Mouse (Mus musculus) cerebellum, postnatal 14 days (tissue): ENCODE measurements around the gene Gabrb1.
A peak's percentile ranks its signal among the peaks of the same experiment; 100 is the strongest.

Source experiments
- DNase-seq, 2 experiments: peaks; one replicate each; pipeline ENCODE4 v3.0.0; 2021; ENCODE audit warnings: mixed read lengths in 2 of 2

Gabrb1 gene

GRCm38 (mm10) chr5:71830342-71830741, 172.4 kb downstream of the Gabrb1 start:
- no peak for DNase-seq

GRCm38 (mm10) chr5:71842241-71842640, 184.3 kb downstream of the Gabrb1 start:
- no peak for DNase-seq

DNA sequence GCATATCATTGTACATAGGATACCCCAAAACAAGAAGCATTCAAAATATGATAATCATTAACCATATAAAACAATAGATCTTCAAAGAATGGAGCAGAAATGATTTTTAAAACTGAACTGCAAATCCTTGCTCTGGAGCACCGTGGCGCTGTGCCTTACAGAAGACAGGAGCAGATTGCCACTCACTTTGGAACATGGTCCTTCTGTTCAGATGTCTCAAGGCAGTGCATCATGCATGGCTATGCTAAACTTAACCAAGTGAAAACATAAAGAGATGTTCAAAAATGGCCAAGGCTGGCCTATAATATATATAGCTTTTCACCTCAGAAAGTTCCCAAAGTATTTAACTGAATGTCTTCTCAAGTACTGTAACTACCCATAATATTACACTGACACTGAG, 240.3 kb downstream of the Gabrb1 start:
- no peak for DNase-seq

DNA sequence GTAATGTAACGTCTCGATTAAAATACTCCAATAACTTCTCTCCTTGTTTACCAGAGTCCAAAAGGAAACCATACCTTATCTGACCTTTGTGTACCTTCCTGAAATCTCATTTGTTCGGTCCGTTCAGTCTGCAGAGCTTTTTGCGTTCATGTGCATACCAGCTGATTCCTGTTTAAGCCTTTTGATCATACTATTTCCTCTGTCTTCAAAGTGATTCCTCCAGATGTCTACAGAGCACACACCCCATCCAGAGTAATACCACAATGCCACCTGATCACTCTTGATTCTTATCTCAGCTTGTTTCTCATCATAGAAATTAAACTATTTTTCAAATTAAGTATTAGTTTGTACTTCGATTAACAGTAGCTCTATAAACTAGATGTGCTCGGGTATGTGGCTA, 245.5 kb downstream of the Gabrb1 start:
- DNase-seq: no peak

GRCm38 (mm10) chr5:71914028-71914427, 256.1 kb downstream of the Gabrb1 start:
- DNase-seq: no peak

DNA sequence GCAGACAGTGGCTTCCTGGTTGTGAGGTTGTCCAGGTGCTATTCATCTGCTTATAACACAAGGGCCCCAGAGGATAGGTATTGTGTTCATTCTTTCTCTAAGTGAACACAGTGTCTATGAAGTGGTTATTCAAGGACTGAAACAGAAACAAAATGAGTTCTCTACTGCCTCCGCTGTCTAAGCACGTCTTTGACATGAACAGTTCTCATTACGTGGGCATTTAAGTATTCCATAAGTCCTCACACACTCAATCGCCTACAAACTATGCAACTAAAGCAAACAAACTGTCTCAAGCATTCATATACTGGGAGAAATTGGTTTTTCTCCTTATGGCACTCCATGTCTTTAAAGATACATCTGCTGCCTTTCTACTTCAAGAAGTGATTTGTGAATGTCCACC, 257.8 kb downstream of the Gabrb1 start:
- DNase-seq: no peak

DNA sequence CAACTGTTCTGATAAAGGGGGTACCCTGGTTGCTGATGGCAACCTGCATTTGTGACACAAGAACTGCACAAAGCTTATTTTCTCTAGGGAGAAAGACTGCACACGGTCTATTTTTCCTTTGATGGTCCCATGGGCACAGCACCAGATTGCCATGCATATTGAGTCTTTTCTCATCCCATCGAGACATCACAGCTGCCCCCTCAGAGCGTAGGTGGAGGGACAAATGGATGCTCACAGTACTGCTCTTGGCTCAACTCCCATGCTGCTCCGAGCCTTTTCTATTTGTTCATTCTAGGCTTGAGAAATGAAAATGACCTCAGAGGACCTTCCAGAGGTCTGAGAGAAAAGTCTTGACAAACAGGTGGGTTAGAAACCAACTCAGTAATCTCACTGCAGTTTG, 259.3 kb downstream of the Gabrb1 start:
- peak in 1 of 2 experiments; percentile 9 for DNase-seq

DNA sequence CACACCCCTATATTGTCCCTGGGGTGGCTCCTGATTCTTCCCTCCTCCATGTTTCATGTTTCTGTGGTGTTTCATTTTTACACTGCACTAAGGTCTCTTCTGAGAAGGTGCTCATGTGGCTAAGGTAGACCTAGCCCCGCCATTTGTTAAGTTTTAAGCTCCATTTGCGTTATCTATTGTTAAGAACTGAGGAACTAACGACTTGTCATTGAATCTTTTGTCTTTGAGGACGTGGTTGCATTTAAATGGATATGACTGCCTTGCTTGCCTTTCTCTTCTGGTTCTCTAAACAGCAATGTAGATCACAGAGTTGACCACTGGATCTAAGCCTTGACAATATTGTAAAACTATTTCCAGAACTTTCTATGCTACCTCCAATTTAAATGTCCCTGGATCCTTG, 265.7 kb downstream of the Gabrb1 start:
- DNase-seq: no peak

GRCm38 (mm10) chr5:71926336-71926735, 268.4 kb downstream of the Gabrb1 start:
- no peak for DNase-seq

GRCm38 (mm10) chr5:71930036-71930435, 272.1 kb downstream of the Gabrb1 start:
- no peak for DNase-seq

- peak in 1 of 2 experiments; percentile 29 for DNase-seq
These were observed 293.5 kb downstream of the Gabrb1 start for GRCm38 (mm10) chr5:71951398-71951797.

GRCm38 (mm10) chr5:71955070-71955685, 297.3 kb downstream of the Gabrb1 start:
- peak; percentile 16 to 18 for DNase-seq

GRCm38 (mm10) chr5:71964876-71965432, 307.0 kb downstream of the Gabrb1 start:
- DNase-seq: no peak

- DNase-seq: peak in 1 of 2 experiments; percentile 19
These were observed 307.6 kb downstream of the Gabrb1 start for GRCm38 (mm10) chr5:71965529-71965928.

- no peak for DNase-seq
These were observed 312.4 kb downstream of the Gabrb1 start for GRCm38 (mm10) chr5:71970140-71970800.

- DNase-seq: peak in 1 of 2 experiments; percentile 21
These were observed 314.9 kb downstream of the Gabrb1 start for GRCm38 (mm10) chr5:71972831-71973230.

DNA sequence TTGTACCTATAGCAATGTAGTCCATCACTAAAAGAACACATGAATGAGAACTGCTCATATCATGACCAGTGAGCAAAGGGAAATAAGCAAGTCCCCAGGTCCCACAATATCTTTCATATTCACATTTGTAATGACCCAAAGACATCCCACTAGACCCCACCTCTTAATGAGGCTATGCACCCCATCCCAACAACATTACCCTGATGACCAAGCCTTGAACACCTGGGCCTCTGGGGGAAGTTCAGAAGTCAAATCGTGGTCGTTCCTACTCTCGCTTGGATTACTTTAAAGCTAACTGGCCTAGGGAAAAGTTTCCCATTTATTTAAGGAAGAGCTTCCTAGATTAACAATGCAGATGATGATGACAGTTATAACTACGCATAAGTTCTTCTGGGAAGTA, 318.2 kb downstream of the Gabrb1 start:
- DNase-seq: no peak

DNA sequence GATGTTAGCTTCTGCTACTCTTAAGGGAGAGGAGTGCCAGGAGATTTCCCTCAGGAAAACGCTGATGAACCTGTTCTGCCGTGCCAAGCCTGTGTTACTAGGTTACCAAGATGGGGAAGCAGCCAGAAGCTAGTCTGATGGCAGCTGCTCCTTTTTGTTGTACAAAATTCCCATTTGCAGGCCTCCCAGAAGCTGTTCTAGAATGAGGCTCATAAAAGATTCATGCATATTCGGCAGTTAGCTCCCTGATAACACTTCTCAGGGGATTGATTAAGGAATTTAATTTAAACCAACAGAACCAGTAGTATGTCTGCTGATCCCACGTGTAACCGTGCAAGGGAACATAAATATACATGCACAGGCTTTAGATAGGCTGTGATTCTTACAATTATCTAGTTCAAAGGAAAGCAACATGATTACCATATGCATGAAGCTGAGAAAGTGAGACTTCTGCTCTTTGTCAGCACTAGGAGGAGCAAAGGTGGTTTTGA, 318.7 kb downstream of the Gabrb1 start:
- DNase-seq: peak; percentile 80 to 83

DNA sequence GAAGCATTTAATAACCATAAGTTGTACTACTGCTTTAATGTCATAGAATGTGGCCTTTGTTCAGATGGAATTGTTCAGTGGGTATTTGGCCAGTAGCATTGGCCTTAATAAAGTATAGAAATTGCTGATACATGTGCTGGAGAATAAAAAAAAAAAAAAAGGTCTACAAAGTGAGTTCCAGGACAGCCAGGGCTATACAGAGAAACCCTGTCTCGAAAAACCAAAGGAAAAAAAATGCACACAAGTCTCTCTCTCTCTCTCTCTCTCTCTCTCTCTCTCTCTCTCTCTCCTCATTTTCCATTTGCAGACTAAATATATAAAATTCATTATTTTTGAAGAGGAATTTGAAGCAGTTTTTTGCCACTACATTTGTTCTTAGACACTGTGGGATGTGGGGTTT, 328.6 kb downstream of the Gabrb1 start:
- no peak for DNase-seq

GRCm38 (mm10) chr5:71986983-71987398, 329.1 kb downstream of the Gabrb1 start:
- peak; percentile 57 to 84 for DNase-seq

DNA sequence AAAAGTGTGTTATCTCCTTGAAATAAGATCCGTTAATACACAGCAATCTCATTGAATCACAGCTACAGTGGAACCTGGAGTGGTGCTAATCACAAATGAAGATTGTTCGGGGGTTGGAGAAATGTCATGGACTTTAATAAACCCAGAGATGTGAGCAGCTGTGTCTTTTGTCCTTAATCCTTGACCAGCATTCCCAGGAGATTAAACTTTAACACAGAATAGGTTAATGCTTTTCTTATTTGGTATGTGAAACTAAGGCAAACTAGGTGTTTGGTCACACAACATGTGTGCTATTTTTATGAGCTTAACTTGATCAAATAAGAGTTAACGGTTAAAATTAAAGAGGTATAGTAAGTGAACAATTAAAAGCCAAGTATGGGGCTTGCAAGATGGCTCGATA, 341.6 kb downstream of the Gabrb1 start:
- DNase-seq: no peak

- no peak for DNase-seq
These were observed 346.0 kb downstream of the Gabrb1 start for GRCm38 (mm10) chr5:72003811-72004435.

GRCm38 (mm10) chr5:72036954-72037353, 379.0 kb downstream of the Gabrb1 start:
- DNase-seq: no peak
